Mouse (Mus musculus): ENCODE results near the gene Ubn1. TPM values are rescaled to one million over a fixed set of nuclear protein-coding genes. Genes with fewer than 3 reads are reported as not detected.

Gene Ubn1
- total and polyA plus RNA-seq, 3 experiments = 17.4 to 33.2 (median 32.5) TPM

- Histone ChIP-seq H3K27me3 (replicated peaks) (peaks cover 11% of the 10 kb centered on the region), H3K4me2 (ENCODE audit: insufficient read depth, low read depth, poor library complexity, severe bottlenecking) (no peak overlapping the region)
- TF ChIP-seq MXI1 (IDR thresholded peaks at IDR 0.05; ENCODE audit: low read depth, low read length) (no peak), SMC3 (IDR thresholded peaks at IDR 0.05; ENCODE audit: low read depth, low read length) (no peak)
These were observed 63.7 kb downstream of the Ubn1 start for GRCm38 (mm10) chr16:5113582-5113981.

GRCm38 (mm10) chr16:5119385-5119784, 69.5 kb downstream of the Ubn1 start:
- no peaks in the 10 kb centered on the region for H3K36me3 ChIP-seq (replicated peaks in 1 of 2; ENCODE audit: control insufficient read depth in 1 of 2, insufficient read depth in 1 of 2, low read length in 1 of 2)
- TF ChIP-seq KAT2A (IDR thresholded peaks at IDR 0.05; ENCODE audit: insufficient replicate concordance, low read length) (no peak), TBP (conservative IDR thresholded peaks at IDR 0.05; ENCODE audit: low read depth, low read length) (no peak)
- no peak overlapping the region for H3K4me2 ChIP-seq (ENCODE audit: insufficient read depth, low read depth, poor library complexity, severe bottlenecking)
- no peak overlapping the region for H3K4me3 ChIP-seq (replicated peaks in 1 of 3; ENCODE audit: low read depth in 2 of 3, low read length in 2 of 3, poor library complexity in 1 of 3)
- H3K27me3 ChIP-seq (replicated peaks) = peaks cover 6% of the 10 kb centered on the region
- no peaks in the 10 kb centered on the region for H3K79me2 ChIP-seq (replicated peaks; ENCODE audit: control insufficient read depth, extremely low read depth, insufficient read depth, poor library complexity, severe bottlenecking)
- no peaks in the 10 kb centered on the region for H3K9me3 ChIP-seq (replicated peaks; ENCODE audit: low read length)
- no peak overlapping the region for H3K27ac ChIP-seq (ENCODE audit: insufficient read depth, low read depth)
- no peak for DNase-seq (ENCODE audit: extremely low read depth)
- dilution Hi-C loops (cut with MboI; ENCODE audit: extremely low pct_ligation_motif_present, extremely low pct_unique_long_range_greater_than_20kb, low sequenced_read_pairs) (no loop called here), in situ Hi-C loops (cut with MboI; ENCODE audit: low pct_ligation_motif_present, low pct_unique_long_range_greater_than_20kb, low sequenced_read_pairs) (no loop called here)
- H3K4me1 ChIP-seq (ENCODE audit: control insufficient read depth in 1 of 2, insufficient read depth in 2 of 2) = peaks cover 9 to 30% of the 10 kb centered on the region in 2 experiments
- H3K9ac ChIP-seq (ENCODE audit: insufficient read depth, low read depth) = no peak overlapping the region

More at GRCm38 (mm10) chr16:5113582-5113981, 63.7 kb downstream of the Ubn1 start:
- Histone ChIP-seq H3K4me3 (replicated peaks in 1 of 3; ENCODE audit: low read depth in 2 of 3, low read length in 2 of 3, poor library complexity in 1 of 3) (no peak overlapping the region), H3K9ac (ENCODE audit: insufficient read depth, low read depth) (no peak overlapping the region), H3K9me3 (replicated peaks; ENCODE audit: low read length) (peaks cover 2% of the 10 kb centered on the region), H3K4me1 (ENCODE audit: control insufficient read depth in 1 of 2, insufficient read depth in 2 of 2) (peaks cover 0 to 4% of the 10 kb centered on the region in 2 experiments; a peak in 2 of 4 replicates), H3K36me3 (replicated peaks in 1 of 2; ENCODE audit: control insufficient read depth in 1 of 2, insufficient read depth in 1 of 2, low read length in 1 of 2) (no peaks in the 10 kb centered on the region), H3K27ac (ENCODE audit: insufficient read depth, low read depth) (no peak overlapping the region), H3K79me2 (replicated peaks; ENCODE audit: control insufficient read depth, extremely low read depth, insufficient read depth, poor library complexity, severe bottlenecking) (no peaks in the 10 kb centered on the region)
- in situ Hi-C loops (cut with MboI; ENCODE audit: low pct_ligation_motif_present, low pct_unique_long_range_greater_than_20kb, low sequenced_read_pairs) = no loop called here
- dilution Hi-C loops (cut with MboI; ENCODE audit: extremely low pct_ligation_motif_present, extremely low pct_unique_long_range_greater_than_20kb, low sequenced_read_pairs) = no loop called here
- peak; percentile 30 for DNase-seq (ENCODE audit: extremely low read depth)

GRCm38 (mm10) chr16:5119845-5120244, 70.0 kb downstream of the Ubn1 start:
- Histone ChIP-seq H3K9ac (ENCODE audit: insufficient read depth, low read depth) (no peak overlapping the region), H3K27ac (ENCODE audit: insufficient read depth, low read depth) (no peak overlapping the region), H3K79me2 (replicated peaks; ENCODE audit: control insufficient read depth, extremely low read depth, insufficient read depth, poor library complexity, severe bottlenecking) (no peaks in the 10 kb centered on the region), H3K4me3 (replicated peaks in 1 of 3; ENCODE audit: low read depth in 2 of 3, low read length in 2 of 3, poor library complexity in 1 of 3) (no peak overlapping the region), H3K4me2 (ENCODE audit: insufficient read depth, low read depth, poor library complexity, severe bottlenecking) (no peak overlapping the region), H3K27me3 (replicated peaks) (peaks cover 6% of the 10 kb centered on the region), H3K36me3 (replicated peaks in 1 of 2; ENCODE audit: control insufficient read depth in 1 of 2, insufficient read depth in 1 of 2, low read length in 1 of 2) (no peaks in the 10 kb centered on the region), H3K4me1 (ENCODE audit: control insufficient read depth in 1 of 2, insufficient read depth in 2 of 2) (peaks cover 14 to 35% of the 10 kb centered on the region in 2 experiments), H3K9me3 (replicated peaks; ENCODE audit: low read length) (no peaks in the 10 kb centered on the region)
- TF ChIP-seq EP300 (IDR thresholded peaks at IDR 0.05; ENCODE audit: low read length) = no peak
- no peak for TF ChIP-seq MEF2A (IDR thresholded peaks at IDR 0.05; ENCODE audit: borderline replicate concordance, low read depth, low read length)
- TF ChIP-seq IRF4 (IDR thresholded peaks at IDR 0.05; ENCODE audit: low read depth, low read length) = no peak
- TF ChIP-seq HCFC1 (IDR thresholded peaks at IDR 0.05; ENCODE audit: low read depth, low read length) = no peak
- no peak for TF ChIP-seq E2F4 (IDR thresholded peaks at IDR 0.05; ENCODE audit: insufficient replicate concordance, low read depth, low read length)
- no peak for TF ChIP-seq JUND (conservative IDR thresholded peaks at IDR 0.05; ENCODE audit: low read depth, low read length)
- no peak for TF ChIP-seq ELF1 (IDR thresholded peaks at IDR 0.05; ENCODE audit: low read depth, low read length)
- no peak for TF ChIP-seq ZKSCAN1 (IDR thresholded peaks at IDR 0.05; ENCODE audit: borderline replicate concordance, low read depth, low read length)
- no peak for TF ChIP-seq CHD1 (IDR thresholded peaks at IDR 0.05; ENCODE audit: low read depth, low read length)
- TF ChIP-seq TCF12 (IDR thresholded peaks at IDR 0.05; ENCODE audit: low read depth, low read length) = no peak
- no peak for TF ChIP-seq USF1 (IDR thresholded peaks at IDR 0.05; ENCODE audit: low read depth, low read length)
- TF ChIP-seq RAD21 (IDR thresholded peaks at IDR 0.05; ENCODE audit: low read depth, low read length) = no peak
- no peak for TF ChIP-seq JUN (IDR thresholded peaks at IDR 0.05; ENCODE audit: insufficient read depth, low read depth, low read length)
- no peak for TF ChIP-seq BHLHE40 (IDR thresholded peaks at IDR 0.05; ENCODE audit: low read depth, low read length)
- no peak for TF ChIP-seq NRF1 (IDR thresholded peaks at IDR 0.05; ENCODE audit: low read depth, low read length)
- dilution Hi-C loops (cut with MboI; ENCODE audit: extremely low pct_ligation_motif_present, extremely low pct_unique_long_range_greater_than_20kb, low sequenced_read_pairs) (no loop called here), in situ Hi-C loops (cut with MboI; ENCODE audit: low pct_ligation_motif_present, low pct_unique_long_range_greater_than_20kb, low sequenced_read_pairs) (no loop called here)
- no peak for DNase-seq (ENCODE audit: extremely low read depth)

Data from CH12.LX (cell line).